Mouse (Mus musculus) cortical plate, adult 2 months (tissue): ENCODE data around the gene Frmd4a. TPM values are rescaled to one million over a fixed set of nuclear protein-coding genes. Genes with fewer than 3 reads are reported as not detected.
A peak's percentile ranks its signal among the peaks of the same experiment; 100 is the strongest.
"Not testable (repeated sequence)": the region's sequence is repeated elsewhere in the genome, so short reads cannot be mapped to it uniquely, and the experiment has no call there.

Experiments
- H3K27ac ChIP-seq: fragments of 200-500 bp; 2 replicates; pipeline ENCODE4 v1.5.1; 2012; ENCODE audit warnings: low read length, control low read depth, inconsistent platforms; ENCODE audit not compliant: insufficient read depth
- H3K4me1 ChIP-seq: fragments of 200-500 bp; 2 replicates; pipeline ENCODE4 v1.6.1; 2011; ENCODE audit warnings: low read length; ENCODE audit not compliant: control insufficient read depth, insufficient read depth
- H3K4me3 ChIP-seq: fragments of 200-500 bp; 2 replicates; pipeline ENCODE4 v1.5.1; 2011; ENCODE audit warnings: mild to moderate bottlenecking, low read length, control low read depth; ENCODE audit not compliant: insufficient read depth
- CTCF ChIP-seq: fragments of 200-500 bp; IDR thresholded peaks from 2 replicates; pipeline ENCODE4 v1.5.1; 2011; ENCODE audit warnings: mild to moderate bottlenecking, control low read depth, low read length; ENCODE audit not compliant: insufficient read depth; ENCODE audit errors: extremely low read depth
- POLR2A ChIP-seq: fragments of 200-500 bp; IDR thresholded peaks from 2 replicates; pipeline ENCODE4 v1.6.1; 2011; ENCODE audit warnings: mild to moderate bottlenecking, low read length, control low read depth; ENCODE audit not compliant: insufficient read depth; ENCODE audit errors: extremely low read depth
- polyA plus RNA-seq: library from polyadenylated mRNA; depleted of rRNA; stranded (reverse); fragments of >200 nt; gene quantifications from 2 replicates; pipeline ENCODE4 v1.2.3, GENCODE M21; 2012

Gene Frmd4a
- polyA plus RNA-seq, 1 experiment: 33.9 TPM

GRCm38 (mm10) chr2:4559211-4559882 lies 541.8 kb downstream of the Frmd4a start:
- peaks cover 6% of the 10 kb centered on the region; the same call in 1 of the 2 replicates for H3K4me1 ChIP-seq
- peak; percentile 69 for TF ChIP-seq POLR2A
- TF ChIP-seq CTCF: no peak

DNA sequence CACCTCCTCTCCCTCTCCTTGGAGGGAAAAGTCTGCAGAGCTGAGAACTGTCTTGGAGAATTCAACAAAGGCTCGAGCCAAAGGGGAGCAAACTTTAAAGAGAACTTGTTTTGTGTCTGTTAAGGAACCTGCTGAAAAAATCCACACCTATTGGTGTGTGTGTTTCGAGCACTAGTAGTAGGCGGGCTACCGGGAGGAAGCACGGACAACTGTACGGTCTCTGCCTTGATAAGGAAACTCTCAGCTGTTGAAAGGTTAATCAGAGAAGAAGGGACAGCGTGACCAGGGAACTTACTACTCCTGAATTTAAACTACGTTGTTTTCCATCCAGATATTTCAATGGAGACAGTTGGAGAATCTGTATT lies 542.3 kb downstream of the Frmd4a start:
- Histone ChIP-seq H3K4me1 (peaks cover 6% of the 10 kb centered on the region; the same call in 1 of the 2 replicates), H3K27ac (0 out of 2 replicates have a peak overlapping the region, but pooled peaks have one; percentile 27), H3K4me3 (peak overlapping the region; percentile 35)
- TF ChIP-seq CTCF (no peak), POLR2A (no peak)

More at GRCm38 (mm10) chr2:4559211-4559882, 541.8 kb downstream of the Frmd4a start:
- Histone ChIP-seq H3K27ac (peak overlapping the region; percentile 20; the same call in 1 of the 2 replicates), H3K4me3 (peak overlapping the region; percentile 35)

DNA sequence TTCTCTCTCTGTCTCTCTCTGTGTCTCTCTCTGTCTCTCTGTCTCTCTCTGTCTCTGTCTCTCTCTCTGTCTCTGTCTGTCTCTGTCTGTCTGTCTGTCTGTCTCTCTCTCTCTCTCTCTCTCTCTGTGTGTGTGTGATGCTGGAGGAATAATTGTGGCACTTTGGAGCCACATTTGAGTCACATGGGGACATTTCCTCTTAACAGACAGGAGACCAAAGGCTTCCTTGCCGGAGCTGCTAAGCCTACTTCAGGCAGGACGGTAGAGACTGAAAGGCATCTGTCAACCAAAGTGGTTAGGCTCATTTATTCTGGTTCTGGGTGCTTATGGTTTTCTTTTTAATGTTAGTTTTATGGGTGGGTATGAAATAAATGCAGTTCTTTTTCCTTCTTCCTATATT lies 543.0 kb downstream of the Frmd4a start:
- peak overlapping the region; percentile 19; the same call in 1 of the 2 replicates for H3K4me3 ChIP-seq
- not testable (repeated sequence) for H3K4me1 ChIP-seq, H3K27ac ChIP-seq

DNA sequence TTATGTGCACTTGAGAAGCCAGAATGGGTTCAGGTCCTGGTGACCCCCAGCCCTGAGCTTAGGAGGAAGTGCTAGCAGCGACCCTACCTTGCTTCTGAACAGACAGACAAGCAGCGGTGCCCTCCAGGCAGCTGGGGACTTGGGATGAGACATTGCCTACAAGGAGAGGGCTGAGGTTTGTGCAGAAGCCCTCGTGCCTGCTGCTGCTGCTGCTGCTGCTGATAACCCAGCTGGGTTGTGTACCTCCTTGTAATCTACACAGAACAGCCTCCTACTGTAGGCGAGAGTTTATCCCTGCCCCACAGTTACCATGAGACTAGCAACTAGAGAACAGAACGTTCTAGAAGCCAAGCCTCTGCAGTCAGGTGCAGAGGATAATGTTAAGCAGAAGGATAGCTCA lies 543.7 kb downstream of the Frmd4a start:
- peaks cover 6% of the 10 kb centered on the region; the same call in 1 of the 2 replicates for H3K4me1 ChIP-seq
- TF ChIP-seq POLR2A (no peak), CTCF (no peak)
- no peak overlapping the region for H3K27ac ChIP-seq
- peak overlapping the region; percentile 19; the same call in 1 of the 2 replicates for H3K4me3 ChIP-seq

- no peak overlapping the region for H3K27ac ChIP-seq
- H3K4me3 ChIP-seq: no peak overlapping the region
- no peak for TF ChIP-seq POLR2A
- TF ChIP-seq CTCF: no peak
- H3K4me1 ChIP-seq: peaks cover 6% of the 10 kb centered on the region; the same call in 1 of the 2 replicates
Observed at GRCm38 (mm10) chr2:4562373-4562772, 544.9 kb downstream of the Frmd4a start.

GRCm38 (mm10) chr2:4562826-4563225 lies 545.3 kb downstream of the Frmd4a start:
- H3K4me3 ChIP-seq: no peak overlapping the region

DNA sequence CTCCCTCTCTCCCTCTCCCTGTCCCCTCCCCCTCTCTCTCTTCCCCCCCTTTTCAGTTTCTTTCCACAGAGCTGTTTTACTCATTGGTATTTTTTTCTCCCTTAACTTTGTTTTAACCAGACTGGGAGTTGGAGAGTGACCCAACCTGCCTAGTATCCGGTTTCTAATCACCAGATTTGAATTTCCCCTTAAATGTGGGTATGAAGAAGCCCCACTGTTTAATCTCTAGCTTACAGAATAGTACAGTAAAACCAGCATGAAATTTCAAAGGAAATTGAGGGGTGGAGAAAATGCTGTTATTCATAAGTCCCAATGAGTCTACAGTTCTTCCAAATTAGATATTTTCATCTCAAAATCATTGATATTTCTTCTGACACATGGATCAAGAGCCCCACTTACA lies 545.8 kb downstream of the Frmd4a start:
- H3K4me3 ChIP-seq: no peak overlapping the region
- H3K27ac ChIP-seq: no peak overlapping the region
- no peak for TF ChIP-seq POLR2A
- no peak for TF ChIP-seq CTCF
- H3K4me1 ChIP-seq: peaks cover 4% of the 10 kb centered on the region; the same call in 1 of the 2 replicates

More at GRCm38 (mm10) chr2:4562826-4563225, 545.3 kb downstream of the Frmd4a start:
- no peak overlapping the region for H3K27ac ChIP-seq
- no peak for TF ChIP-seq CTCF
- TF ChIP-seq POLR2A: no peak
- H3K4me1 ChIP-seq: peaks cover 6% of the 10 kb centered on the region; the same call in 1 of the 2 replicates

DNA sequence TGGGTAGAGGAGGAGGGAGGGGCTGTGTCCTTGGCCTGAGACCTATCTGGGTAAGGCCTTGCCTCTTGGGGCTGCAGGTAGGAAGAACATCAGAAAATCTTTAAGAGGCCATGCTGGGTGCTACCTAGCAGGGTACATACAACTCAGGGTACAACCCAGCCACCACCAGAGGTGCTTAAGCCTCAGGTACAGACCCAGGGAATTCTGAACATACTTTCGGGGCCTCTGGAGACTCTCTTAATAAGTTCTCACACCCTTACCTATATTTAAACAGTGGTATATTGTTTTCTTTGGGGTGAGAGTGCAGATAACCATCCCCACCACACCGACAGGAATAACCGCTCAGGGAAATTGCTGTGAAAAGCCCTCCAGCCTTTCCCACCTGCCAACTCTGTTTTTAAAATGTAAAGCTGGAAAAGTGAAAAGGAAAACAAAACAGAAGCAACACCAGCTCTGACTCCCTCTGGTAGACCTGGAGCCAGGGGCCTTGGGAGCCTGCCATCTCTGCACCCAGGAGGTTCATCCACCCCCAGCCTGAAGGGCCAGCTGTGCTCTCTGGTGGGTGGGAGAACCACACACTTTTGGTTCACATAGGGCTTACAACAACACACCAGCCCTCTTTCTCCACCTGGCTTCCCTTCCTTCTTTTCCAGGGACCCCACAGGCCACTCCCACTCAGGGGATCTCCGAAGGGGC lies 548.9 kb downstream of the Frmd4a start:
- no peak for TF ChIP-seq POLR2A
- no peak for TF ChIP-seq CTCF
- Histone ChIP-seq H3K4me1 (peaks cover 2% of the 10 kb centered on the region; the same call in 1 of the 2 replicates), H3K4me3 (no peak overlapping the region), H3K27ac (no peak overlapping the region)

- no peak overlapping the region for H3K27ac ChIP-seq
- no peak overlapping the region for H3K4me3 ChIP-seq
- H3K4me1 ChIP-seq: peaks cover 2% of the 10 kb centered on the region; the same call in 1 of the 2 replicates
- TF ChIP-seq POLR2A (no peak), CTCF (no peak)
Observed at GRCm38 (mm10) chr2:4566956-4567680, 549.6 kb downstream of the Frmd4a start.

DNA sequence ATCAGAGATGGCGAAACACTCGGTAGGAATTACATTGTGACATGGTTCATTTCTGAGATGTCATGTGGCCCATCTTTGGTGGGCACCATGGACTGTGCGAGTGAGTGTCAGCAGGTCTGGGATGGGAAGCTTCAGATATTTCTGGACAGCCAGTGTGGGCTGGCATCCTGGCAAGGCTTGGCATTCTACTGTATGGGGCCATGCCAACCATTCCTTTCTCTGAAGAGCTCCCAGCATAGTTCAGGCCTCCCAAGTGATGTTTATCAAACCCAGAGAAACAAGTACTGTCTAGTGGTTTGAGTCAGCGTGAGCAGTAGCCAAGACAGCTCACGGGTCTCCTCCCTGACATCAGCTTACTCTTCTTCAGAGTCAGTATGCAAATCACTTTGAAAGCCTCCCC lies 551.5 kb downstream of the Frmd4a start:
- TF ChIP-seq POLR2A: no peak
- H3K27ac ChIP-seq: no peak overlapping the region
- H3K4me3 ChIP-seq: no peak overlapping the region
- peaks cover 2% of the 10 kb centered on the region; the same call in 1 of the 2 replicates for H3K4me1 ChIP-seq
